11 mouse cellular contexts compared by ENCODE assay signal in genomic region chr9:65502146-65502545, GRCm38 (mm10). TPM values are rescaled to one million over a fixed set of nuclear protein-coding genes. Genes with fewer than 3 reads are reported as not detected.
DNase-seq lines count a peak whose midpoint lies in the region; ATAC-seq and TF ChIP-seq lines count a peak whose summit lies in the region.
"Had no signal": no experiment of that assay in that cellular context is flagged by ENCODE, and none has a peak within 500 bp of the region (broad histone marks: within the 10 kb centered on the region; RNA-seq: fewer than 3 reads in every experiment).

No protein-coding gene starts in this region.

- peaks cover 2% of the 10 kb centered on the region for H3K27me3 ChIP-seq in kidney, embryonic 15.5 days
- 0 out of 4 replicates have a peak, but pooled peaks cover 0 to 2% of the 10 kb centered on the region in 2 experiments for H3K27me3 ChIP-seq in MEL (ENCODE audit: control insufficient read depth in 1 of 2, insufficient read depth in 2 of 2, low read length in 2 of 2)
- H3K27me3 ChIP-seq in liver, embryonic 14.5 days (ENCODE audit: control insufficient read depth, insufficient read depth, low read length): no peaks in the 10 kb centered on the region; the same call in 1 of the 2 replicates

- 51% methylated on average over 8 of the region's 8 CpGs for WGBS in kidney, embryonic 15.5 days
- 40% methylated on average over 8 of the region's 8 CpGs for WGBS in liver, embryonic 14.5 days (ENCODE audit: insufficient replicate concordance)

- H3K9me3 ChIP-seq in kidney, embryonic 15.5 days (replicated peaks): no peaks in the 10 kb centered on the region
- H3K9me3 ChIP-seq in MEL (replicated peaks; ENCODE audit: insufficient read depth, low read length): no peaks in the 10 kb centered on the region
- no peaks in the 10 kb centered on the region for H3K9me3 ChIP-seq in liver, embryonic 14.5 days (ENCODE audit: control insufficient read depth, low read length)
- H3K9me3 ChIP-seq: embryonic facial prominence, embryonic 12.5 days had no signal

- no peak for TF ChIP-seq EP300 in MEL (IDR thresholded peaks at IDR 0.05; ENCODE audit: low read depth in 1 of 2, low read length in 2 of 2)
- TF ChIP-seq EP300 in liver, embryonic 14.5 days (IDR thresholded peaks at IDR 0.05; ENCODE audit: low read depth): no peak

- no peak overlapping the region for H3K9ac ChIP-seq in kidney, embryonic 15.5 days
- H3K9ac ChIP-seq in MEL (ENCODE audit: control insufficient read depth, low read depth, low read length, poor library complexity, severe bottlenecking): no peak overlapping the region
- H3K9ac ChIP-seq in liver, embryonic 14.5 days (replicated peaks): no peak overlapping the region
- H3K9ac ChIP-seq: embryonic facial prominence, embryonic 12.5 days had no signal

- no peak overlapping the region for H3K27ac ChIP-seq in kidney, embryonic 15.5 days
- no peak overlapping the region for H3K27ac ChIP-seq in MEL (ENCODE audit: control insufficient read depth, low read depth, low read length)
- no peak overlapping the region for H3K27ac ChIP-seq in liver, embryonic 14.5 days
- H3K27ac ChIP-seq: embryonic facial prominence, embryonic 12.5 days; left cerebral cortex, adult 2 months had no signal

- peak; percentile 14 to 38 (median 35); a peak in 5 of 6 replicates for TF ChIP-seq CTCF in MEL (IDR thresholded peaks at IDR 0.05 in 2 of 3, conservative IDR thresholded peaks at IDR 0.05 in 1 of 3; ENCODE audit: control insufficient read depth in 1 of 3, insufficient read depth in 1 of 3, low read depth in 2 of 3, low read length in 3 of 3, poor library complexity in 1 of 3, severe bottlenecking in 1 of 3)
- peak; percentile 60 for TF ChIP-seq CTCF in liver, embryonic 14.5 days (IDR thresholded peaks at IDR 0.05; ENCODE audit: low read depth)

- no peak for TF ChIP-seq POLR2A in MEL (IDR thresholded peaks at IDR 0.05; ENCODE audit: control insufficient read depth in 1 of 2, insufficient read depth in 1 of 2, low read depth in 1 of 2, low read length in 2 of 2, poor library complexity in 1 of 2)

- no peak overlapping the region for H3K4me2 ChIP-seq in kidney, embryonic 15.5 days
- no peak overlapping the region for H3K4me2 ChIP-seq in liver, embryonic 14.5 days (ENCODE audit: low read depth)
- H3K4me2 ChIP-seq: embryonic facial prominence, embryonic 12.5 days; heart, embryonic 11.5 days had no signal

- no peak overlapping the region for H3K4me3 ChIP-seq in kidney, embryonic 15.5 days (replicated peaks)
- H3K4me3 ChIP-seq in MEL (ENCODE audit: control insufficient read depth in 1 of 2, insufficient read depth in 1 of 2, low read depth in 2 of 2, low read length in 2 of 2): no peak overlapping the region
- H3K4me3 ChIP-seq in liver, embryonic 14.5 days (ENCODE audit: insufficient read depth in 1 of 2, low read depth in 2 of 2, low read length in 2 of 2): no peak overlapping the region
- H3K4me3 ChIP-seq: embryonic facial prominence, embryonic 12.5 days; left cerebral cortex, adult 2 months had no signal

- ATAC-seq in kidney, embryonic 15.5 days (replicated peaks; ENCODE audit: low FRiP score): 0 out of 2 replicates have a peak, but pooled peaks have one; percentile 18
- no peak for ATAC-seq in liver, embryonic 14.5 days (ENCODE audit: insufficient read depth)

- no peak for DNase-seq in kidney, adult 8-10 months
- peak; percentile 66 for DNase-seq in 416B (ENCODE audit: low read depth)
- peak; percentile 14 for DNase-seq in MEL (ENCODE audit: low read depth, low spot score)
- no peak for DNase-seq in liver, embryonic 14.5 days (ENCODE audit: low read depth in 3 of 3, low spot score in 3 of 3)
- DNase-seq in cerebellum, adult 11 months: no peak
- no peak for DNase-seq in spleen, postnatal 10 days (ENCODE audit: low spot score in 2 of 2)
- DNase-seq: thymus, adult 18-20 months had no signal

- peak; percentile 20 for TF ChIP-seq RAD21 in MEL (IDR thresholded peaks at IDR 0.05; ENCODE audit: low read depth, low read length)

- H3K79me2 ChIP-seq in MEL (ENCODE audit: control insufficient read depth, insufficient read depth, low read length, poor library complexity): no peaks in the 10 kb centered on the region

- no peaks in the 10 kb centered on the region for H3K36me3 ChIP-seq in kidney, embryonic 15.5 days
- no peaks in the 10 kb centered on the region for H3K36me3 ChIP-seq in MEL (ENCODE audit: control insufficient read depth in 1 of 2, insufficient read depth in 2 of 2, low read length in 2 of 2)
- H3K36me3 ChIP-seq in liver, embryonic 14.5 days (replicated peaks; ENCODE audit: control insufficient read depth, insufficient read depth, low read depth): no peaks in the 10 kb centered on the region
- H3K36me3 ChIP-seq: embryonic facial prominence, embryonic 12.5 days had no signal

- H3K4me1 ChIP-seq in kidney, embryonic 15.5 days: peaks cover 5% of the 10 kb centered on the region; the same call in 1 of the 2 replicates
- no peaks in the 10 kb centered on the region for H3K4me1 ChIP-seq in MEL (ENCODE audit: control insufficient read depth in 1 of 2, insufficient read depth in 2 of 2, low read length in 2 of 2)
- H3K4me1 ChIP-seq in liver, embryonic 14.5 days (replicated peaks; ENCODE audit: control insufficient read depth in 2 of 2, insufficient read depth in 2 of 2, low read length in 1 of 2): no peaks in the 10 kb centered on the region

TF ChIP-seq in MEL, 35 proteins besides CTCF, POLR2A, EP300 and RAD21:
- TF ChIP-seq ZC3H11A (IDR thresholded peaks at IDR 0.05; ENCODE audit: low read depth, low read length) (no peak), USF2 (IDR thresholded peaks at IDR 0.05; ENCODE audit: borderline replicate concordance in 1 of 2, insufficient read depth in 1 of 2, low read depth in 1 of 2, low read length in 2 of 2) (no peak), MAZ (IDR thresholded peaks at IDR 0.05; ENCODE audit: low read depth, low read length) (no peak)
TF ChIP-seq in MEL: peak in this region for 0.

RNA-seq across cellular contexts. Expression of gene Ankdd1a, which starts 17.8 kb away (rescaled TPM):
- not detected in 2 replicates for polyA plus RNA-seq in kidney, embryonic 15.5 days (2015; fragmentation: Nextera tagmentation; extraction: Ambion mirVana)
- not detected in 2 replicates for total RNA-seq in MEL (2012; rRNA removed)
- polyA plus RNA-seq in MEL (2012; ENCODE audit: insufficient read depth in 1 of 2, insufficient read length in 2 of 2, low read depth in 1 of 2, low replicate concordance in 2 of 2, missing spikeins in 1 of 2): under 1 TPM in 1 of 2 experiments, not detected in 1; 0.06 TPM
- 0.06 TPM in 1 of 2 replicates, not detected in the other for polyA plus RNA-seq in liver, embryonic 14.5 days (2012; rRNA removed)
- not detected in 2 replicates for polyA plus RNA-seq in liver, embryonic 14.5 days (2014; fragmentation: Nextera tagmentation; extraction: Ambion mirVana)
- polyA plus RNA-seq: embryonic facial prominence, embryonic 12.5 days; heart, embryonic 11.5 days had no signal

RNA-seq across cellular contexts. Expression of gene Spg21, which starts 41.4 kb away (rescaled TPM):
- polyA plus RNA-seq in kidney, embryonic 15.5 days (2015; fragmentation: Nextera tagmentation; extraction: Ambion mirVana): 111 and 126 TPM in 2 replicates
- 21.7 and 22.7 TPM in 2 replicates for total RNA-seq in MEL (2012; rRNA removed)
- polyA plus RNA-seq in MEL (2012; ENCODE audit: insufficient read depth in 1 of 2, insufficient read length in 2 of 2, low read depth in 1 of 2, low replicate concordance in 2 of 2, missing spikeins in 1 of 2): 10 to 100 TPM in 1 of 2 experiments, not detected in 1; 25.9 TPM
- polyA plus RNA-seq in liver, embryonic 14.5 days (2012; rRNA removed): 5.6 and 6.9 TPM in 2 replicates
- 28.0 and 30.6 TPM in 2 replicates for polyA plus RNA-seq in liver, embryonic 14.5 days (2014; fragmentation: Nextera tagmentation; extraction: Ambion mirVana)

Comparison
In these comparisons a context has a peak if more than half of its experiments do, and no peak if none do; other contexts are left out.
1. DNase-seq: peak in 416B (single experiment) and MEL (single experiment); none in kidney, adult 8-10 months (0 of 2), liver, embryonic 14.5 days (0 of 3), cerebellum, adult 11 months (single experiment) and spleen, postnatal 10 days (0 of 2).